Mouse (Mus musculus): Measurements from ENCODE around the gene Tars2.

DNA sequence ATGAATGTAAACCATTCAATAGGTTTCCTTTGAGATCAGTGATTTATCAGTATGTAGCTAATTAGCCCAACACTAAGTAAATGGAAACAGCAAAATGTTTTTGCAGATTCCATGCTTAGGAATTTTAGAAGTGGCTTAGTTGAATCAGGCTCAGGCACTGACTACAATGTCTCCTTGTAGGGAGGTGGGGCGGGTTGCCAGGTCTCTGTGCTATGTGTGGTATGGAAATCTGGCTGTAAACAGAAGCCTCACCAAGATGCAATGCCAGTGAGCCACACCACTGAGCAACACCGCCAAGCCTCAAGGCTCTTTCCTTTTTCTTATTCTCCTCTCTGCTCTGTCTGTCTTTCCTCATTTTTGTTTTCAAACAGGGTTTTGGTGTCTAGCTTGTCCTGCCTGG, 31.1 kb downstream of the Tars2 start:
- no peak for TF ChIP-seq TAL1 (IDR thresholded peaks at IDR 0.05; ENCODE audit: low read length)
- TF ChIP-seq GATA1 (IDR thresholded peaks at IDR 0.05; ENCODE audit: low read length): no peak

All from erythroblast, embryonic 14.5 days (primary cell).